Mouse (Mus musculus) C2C12 (cell line): ENCODE results near the gene Zglp1. TPM values are rescaled to one million over a fixed set of nuclear protein-coding genes. Genes with fewer than 3 reads are reported as not detected.

Experiments used
- H3K27me3 ChIP-seq: one replicate; pipeline ENCODE4 v1.6.1; 2011; ENCODE audit not compliant: control insufficient read depth, insufficient read depth, insufficient read length
- H3K36me3 ChIP-seq: one replicate; pipeline ENCODE4 v1.6.1; 2011; ENCODE audit not compliant: control insufficient read depth, insufficient read depth
- H3K4me3 ChIP-seq: one replicate; pipeline ENCODE4 v1.5.1; 2011; ENCODE audit warnings: mild to moderate bottlenecking, control low read depth; ENCODE audit not compliant: poor library complexity, insufficient read depth, severe bottlenecking
- H3K79me2 ChIP-seq: one replicate; pipeline ENCODE4 v1.6.1; 2011; ENCODE audit not compliant: control insufficient read depth, insufficient read depth
- H3K79me3 ChIP-seq: one replicate; pipeline ENCODE4 v1.6.1; 2011; ENCODE audit warnings: low read depth, control low read depth
- H3ac ChIP-seq: one replicate; pipeline ENCODE3; 2011; ENCODE audit warnings: low read depth; ENCODE audit not compliant: control insufficient read depth, insufficient read length
- CEBPB ChIP-seq: IDR thresholded peaks from one replicate; pipeline ENCODE4 v1.6.1; 2011; ENCODE audit warnings: low read depth, mild to moderate bottlenecking, control low read depth, moderate library complexity
- CTCF ChIP-seq: IDR thresholded peaks from one replicate; pipeline ENCODE4 v1.5.1; 2011; ENCODE audit not compliant: control insufficient read depth, insufficient read depth, insufficient read length
- FOSL1 ChIP-seq: IDR thresholded peaks from one replicate; pipeline ENCODE4 v1.8.0; 2011; ENCODE audit warnings: mild to moderate bottlenecking, low read length; ENCODE audit not compliant: poor library complexity, insufficient read depth, severe bottlenecking
- MAX ChIP-seq: IDR thresholded peaks from one replicate; pipeline ENCODE4 v1.6.1; 2011; ENCODE audit warnings: mild to moderate bottlenecking, control low read depth
- MYOD1 ChIP-seq: IDR thresholded peaks from one replicate; pipeline ENCODE4 v1.6.1; 2011; ENCODE audit warnings: low read depth; ENCODE audit not compliant: control insufficient read depth, insufficient read length
- MYOG ChIP-seq: IDR thresholded peaks from one replicate; pipeline ENCODE4 v1.6.1; 2011; ENCODE audit not compliant: control insufficient read depth, insufficient read length; ENCODE audit errors: extremely low read depth
- USF1 ChIP-seq: IDR thresholded peaks from one replicate; pipeline ENCODE4 v1.6.1; 2011; ENCODE audit warnings: low read depth, mild to moderate bottlenecking, control low read depth, moderate library complexity
- polyA plus RNA-seq: library from polyadenylated mRNA; unstranded; fragments of >200 nt; fragmentation: generic; extraction: Trizol; gene quantifications from one replicate; pipeline ENCODE4 v1.2.1, GENCODE M21; 2012; ENCODE audit warnings: missing spikeins

Zglp1 gene
- polyA plus RNA-seq, 1 experiment, result 0.43 TPM

GRCm38 (mm10) chr9:21105760-21106564 lies 39.1 kb upstream of the Zglp1 start:
- Histone ChIP-seq H3K4me3 (no peak overlapping the region), H3K36me3 (no peaks in the 10 kb centered on the region), H3ac (no peak overlapping the region), H3K79me3 (no peaks in the 10 kb centered on the region), H3K79me2 (no peaks in the 10 kb centered on the region), H3K27me3 (no peaks in the 10 kb centered on the region)
- TF ChIP-seq CTCF, result no peak
- TF ChIP-seq USF1, result no peak
- TF ChIP-seq CEBPB, result no peak
- no peak for TF ChIP-seq FOSL1
- no peak for TF ChIP-seq MAX
- no peak for TF ChIP-seq MYOD1
- TF ChIP-seq MYOG, result no peak

GRCm38 (mm10) chr9:21104814-21105213 lies 37.9 kb upstream of the Zglp1 start:
- no peak for TF ChIP-seq CTCF
- no peak for TF ChIP-seq MYOD1
- TF ChIP-seq FOSL1, result no peak
- TF ChIP-seq MAX, result no peak
- TF ChIP-seq CEBPB, result no peak
- TF ChIP-seq MYOG, result no peak
- no peak for TF ChIP-seq USF1
- no peaks in the 10 kb centered on the region for H3K79me3 ChIP-seq
- no peaks in the 10 kb centered on the region for H3K27me3 ChIP-seq
- H3ac ChIP-seq, result no peak overlapping the region
- no peaks in the 10 kb centered on the region for H3K36me3 ChIP-seq
- H3K4me3 ChIP-seq, result no peak overlapping the region
- no peaks in the 10 kb centered on the region for H3K79me2 ChIP-seq

GRCm38 (mm10) chr9:21102076-21102475 lies 35.2 kb upstream of the Zglp1 start:
- no peaks in the 10 kb centered on the region for H3K79me3 ChIP-seq
- H3K79me2 ChIP-seq, result no peaks in the 10 kb centered on the region
- H3ac ChIP-seq, result no peak overlapping the region
- TF ChIP-seq USF1 (no peak), MYOG (no peak), CTCF (no peak), MAX (no peak), CEBPB (no peak), MYOD1 (no peak), FOSL1 (no peak)
- no peaks in the 10 kb centered on the region for H3K36me3 ChIP-seq
- no peaks in the 10 kb centered on the region for H3K27me3 ChIP-seq
- no peak overlapping the region for H3K4me3 ChIP-seq

- Histone ChIP-seq H3K4me3 (no peak overlapping the region), H3K79me3 (no peaks in the 10 kb centered on the region), H3K27me3 (no peaks in the 10 kb centered on the region), H3K79me2 (no peaks in the 10 kb centered on the region), H3ac (no peak overlapping the region), H3K36me3 (no peaks in the 10 kb centered on the region)
- TF ChIP-seq MYOG (no peak), CEBPB (no peak), FOSL1 (no peak), USF1 (no peak), MYOD1 (no peak)
Measured at GRCm38 (mm10) chr9:21100447-21101161, 33.7 kb upstream of the Zglp1 start.

- Histone ChIP-seq H3ac (no peak overlapping the region), H3K27me3 (no peaks in the 10 kb centered on the region), H3K4me3 (no peak overlapping the region), H3K79me2 (no peaks in the 10 kb centered on the region), H3K79me3 (no peaks in the 10 kb centered on the region), H3K36me3 (no peaks in the 10 kb centered on the region)
- TF ChIP-seq CEBPB (no peak), MYOG (no peak), FOSL1 (no peak), CTCF (no peak), MYOD1 (no peak), USF1 (no peak), MAX (no peak)
Measured at GRCm38 (mm10) chr9:21097793-21098192, 30.9 kb upstream of the Zglp1 start.

GRCm38 (mm10) chr9:21095958-21096357 lies 29.1 kb upstream of the Zglp1 start:
- no peak for TF ChIP-seq MAX
- TF ChIP-seq MYOG, result no peak
- no peak for TF ChIP-seq MYOD1
- Histone ChIP-seq H3K79me3 (peaks cover 8% of the 10 kb centered on the region), H3K4me3 (no peak overlapping the region), H3K79me2 (peaks cover 7% of the 10 kb centered on the region), H3ac (no peak overlapping the region), H3K36me3 (no peaks in the 10 kb centered on the region), H3K27me3 (no peaks in the 10 kb centered on the region)
